Mouse (Mus musculus): ENCODE measurements around the gene Slc4a8.
"Not testable (repeated sequence)": the region's sequence is repeated elsewhere in the genome, so short reads cannot be mapped to it uniquely, and the experiment has no call there.

DNA sequence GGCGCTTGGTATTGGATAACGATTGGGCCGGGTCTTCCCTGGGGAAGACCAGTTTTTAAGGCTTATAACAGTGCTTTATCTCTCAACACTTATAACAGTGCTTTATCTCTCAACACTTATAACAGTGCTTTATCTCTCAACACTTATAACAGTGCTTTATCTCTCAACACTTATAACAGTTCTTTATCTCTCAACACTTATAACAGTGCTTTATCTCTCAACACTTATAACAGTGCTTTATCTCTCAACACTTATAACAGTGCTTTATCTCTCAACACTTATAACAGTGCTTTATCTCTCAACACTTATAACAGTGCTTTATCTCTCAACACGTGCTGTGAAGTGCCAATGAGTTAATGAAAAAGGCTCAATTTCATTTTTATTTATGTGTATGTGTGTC is 7.5 kb downstream of the Slc4a8 start:
- TF ChIP-seq TCF12 (IDR thresholded peaks at IDR 0.05; ENCODE audit: insufficient read depth, poor library complexity, severe bottlenecking); USF1 (IDR thresholded peaks at IDR 0.05; ENCODE audit: low read depth); MAX (IDR thresholded peaks at IDR 0.05; ENCODE audit: low read depth); POLR2A (IDR thresholded peaks at IDR 0.05; ENCODE audit: insufficient read length, low read depth); E2F4 (IDR thresholded peaks at IDR 0.05; ENCODE audit: insufficient read depth): not testable (repeated sequence)
